Mouse (Mus musculus) ovary, postnatal 36 days (tissue): ENCODE measurements at regions not wholly inside any gene's neighbourhood (a gene's known extent, or its start where the extent isn't known, plus 50 kb on each side); places are given as distances from the start of the nearest gene placed in this dataset.

Experiments used
- DNase-seq: peaks from one replicate; pipeline ENCODE4 v3.0.0; 2022; ENCODE audit warnings: low spot score, mixed read lengths

DNA sequence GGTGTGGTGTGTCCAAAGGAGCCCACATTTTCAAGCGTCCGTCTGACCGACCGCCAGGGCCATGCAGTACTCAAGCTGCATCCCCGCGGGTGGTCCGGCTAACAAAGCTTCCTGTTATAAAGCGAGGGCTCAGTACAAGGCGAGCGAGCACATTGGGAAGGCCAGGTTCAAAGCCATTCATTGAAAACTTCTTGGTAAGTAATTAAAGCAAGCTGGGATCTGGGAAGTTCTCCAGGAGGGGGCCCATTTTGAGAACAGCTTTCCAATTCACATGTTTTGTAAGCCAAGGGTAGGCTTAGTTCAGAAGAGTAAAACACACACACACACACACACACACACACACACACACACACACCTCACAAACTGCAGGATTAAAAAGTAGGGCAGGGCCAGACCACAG lies 57.3 kb upstream of the Prep start:
- no peak for DNase-seq

DNA sequence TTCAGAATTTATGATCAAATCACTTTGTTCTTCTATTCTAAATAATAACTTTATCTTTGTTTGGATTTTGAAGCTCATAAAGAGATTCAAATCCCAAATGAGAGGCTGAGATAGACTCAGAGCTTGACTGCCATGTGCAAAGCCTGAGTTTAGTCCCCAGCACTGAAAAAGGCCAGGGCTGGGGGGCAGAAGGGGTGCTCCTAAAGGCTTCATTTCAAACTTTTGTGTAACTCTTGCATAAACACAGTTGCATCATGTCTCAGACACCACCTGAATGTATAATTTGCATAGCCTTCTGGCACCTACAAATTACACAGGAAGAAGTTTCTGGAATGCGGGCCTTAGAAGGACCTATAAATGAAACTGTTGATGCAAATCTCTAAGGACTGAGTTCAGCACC lies 57.8 kb upstream of the Prep start:
- DNase-seq, result no peak

DNA sequence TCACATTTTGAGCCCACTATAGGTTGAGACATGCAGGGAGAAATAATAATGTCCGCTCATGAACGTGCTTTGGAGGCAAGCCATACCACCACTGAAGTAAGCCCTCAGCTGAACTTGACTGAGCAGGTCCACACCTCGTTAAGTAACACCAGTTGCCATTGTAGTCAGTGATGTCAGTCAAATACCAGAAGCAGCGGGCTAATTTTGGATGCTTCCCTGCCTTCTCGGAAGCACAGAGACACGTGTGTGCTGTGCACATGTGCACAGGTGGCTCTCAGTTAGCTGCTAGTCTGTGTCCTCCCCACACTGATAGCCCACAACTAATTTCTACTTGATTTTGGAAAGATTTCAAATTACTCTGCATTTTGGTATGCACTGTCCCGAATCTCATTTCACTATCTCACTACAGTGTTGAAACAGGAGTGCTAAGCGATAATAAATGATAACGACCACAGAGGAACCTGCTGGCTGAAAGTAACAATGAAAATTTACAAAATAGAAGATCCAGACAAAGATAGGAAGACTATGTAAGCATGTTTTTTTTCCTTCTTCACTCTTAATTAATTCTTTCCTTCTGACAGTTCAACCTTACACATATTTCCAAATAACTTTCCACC lies 62.9 kb upstream of the Prep start:
- DNase-seq, result no peak

DNA sequence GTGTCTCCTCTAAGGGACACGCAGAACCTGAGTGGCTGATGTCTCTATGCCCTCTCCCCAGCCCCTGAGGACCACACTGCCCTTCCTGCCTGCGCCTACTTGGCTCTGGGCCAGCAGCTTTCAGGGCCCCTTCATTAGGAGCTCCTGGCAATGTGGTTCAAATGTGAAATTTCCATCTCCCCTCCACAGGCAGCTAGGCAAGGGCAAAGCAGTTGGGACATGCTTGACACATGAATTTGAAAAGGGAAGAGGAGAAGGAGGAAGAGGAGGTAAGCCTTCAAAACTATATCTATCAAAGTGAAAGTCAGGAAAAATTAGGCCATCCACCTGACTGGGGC lies 63.7 kb upstream of the Prep start:
- DNase-seq, result no peak

DNA sequence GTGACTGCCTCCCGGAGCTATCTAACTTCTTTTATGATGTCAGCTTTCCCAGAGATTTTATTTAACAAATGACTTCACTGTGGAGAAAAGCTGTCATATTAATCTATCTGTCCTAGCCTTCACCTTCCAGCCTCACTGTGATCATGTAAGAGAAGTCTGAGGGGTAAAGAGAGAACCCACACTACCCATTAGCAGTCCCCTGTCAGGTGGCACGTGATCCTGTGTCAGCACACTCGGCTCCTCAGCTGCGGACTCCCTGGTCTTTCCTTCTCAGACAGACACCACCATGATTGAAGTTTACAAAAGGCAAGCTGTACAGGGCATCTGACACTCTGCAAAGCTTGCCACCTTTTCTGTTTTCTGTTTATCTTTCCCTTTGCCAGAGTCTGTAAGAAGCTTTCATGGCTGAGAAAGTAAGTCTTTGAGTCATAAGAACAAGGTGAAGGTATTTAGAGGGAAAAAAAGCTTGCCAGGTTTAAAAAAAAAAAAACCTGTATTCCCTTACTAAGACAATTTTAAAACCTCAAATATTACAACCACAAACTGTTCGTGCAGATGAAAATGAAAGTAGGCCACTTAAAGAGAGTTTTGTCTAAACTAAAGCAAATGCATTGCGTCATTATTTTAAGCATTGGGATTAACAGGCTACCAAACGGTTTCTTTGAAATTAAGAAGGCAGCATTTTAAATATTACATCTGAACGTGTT lies 64.2 kb upstream of the Prep start:
- DNase-seq, result no peak

DNA sequence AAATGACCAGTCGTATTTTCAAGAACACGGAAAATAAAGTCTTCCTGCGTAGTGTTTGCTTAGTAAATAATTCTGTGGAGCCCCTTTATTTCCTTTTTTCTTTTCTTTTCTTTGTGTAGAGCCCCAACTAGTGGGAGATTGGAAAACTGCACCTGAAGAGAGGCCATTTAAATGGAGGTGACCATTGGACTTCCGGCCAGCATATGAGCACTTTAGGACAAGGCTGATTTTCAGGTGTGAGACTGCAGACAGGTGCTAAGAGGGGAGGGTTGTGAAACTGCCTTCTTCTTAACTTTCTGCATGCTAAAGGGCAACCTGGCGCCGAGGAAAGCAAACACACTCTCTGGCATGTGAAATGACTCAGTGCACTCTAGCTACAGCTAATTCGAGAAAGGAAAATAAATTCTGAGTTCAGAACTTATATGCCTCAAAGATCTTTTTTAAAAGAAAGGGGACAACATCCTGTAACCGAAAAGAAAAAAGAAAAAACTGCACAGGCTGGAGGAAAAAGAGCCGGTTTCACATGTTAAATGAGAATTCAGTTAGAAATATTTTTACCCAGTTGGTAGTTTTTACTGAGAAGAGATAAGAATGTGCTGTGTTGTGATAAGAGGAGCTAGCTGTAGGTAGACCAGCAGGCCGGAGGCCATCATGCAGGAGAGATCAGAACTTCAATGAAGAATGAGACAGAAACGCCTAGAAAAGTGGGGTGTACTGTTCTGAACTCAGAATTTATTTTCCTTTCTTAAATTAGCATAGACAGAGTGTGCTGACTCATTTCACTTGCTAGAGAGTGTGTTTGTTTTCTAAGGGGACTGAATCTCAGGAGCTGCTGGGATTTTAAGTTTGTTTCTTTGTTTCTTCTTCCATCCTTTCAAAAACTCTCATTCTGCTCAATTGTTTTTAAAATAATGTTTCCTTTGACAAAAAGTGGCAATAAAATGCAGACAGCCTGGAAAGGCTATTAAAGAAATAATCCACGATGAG lies 65.8 kb upstream of the Prep start:
- DNase-seq, result no peak

DNA sequence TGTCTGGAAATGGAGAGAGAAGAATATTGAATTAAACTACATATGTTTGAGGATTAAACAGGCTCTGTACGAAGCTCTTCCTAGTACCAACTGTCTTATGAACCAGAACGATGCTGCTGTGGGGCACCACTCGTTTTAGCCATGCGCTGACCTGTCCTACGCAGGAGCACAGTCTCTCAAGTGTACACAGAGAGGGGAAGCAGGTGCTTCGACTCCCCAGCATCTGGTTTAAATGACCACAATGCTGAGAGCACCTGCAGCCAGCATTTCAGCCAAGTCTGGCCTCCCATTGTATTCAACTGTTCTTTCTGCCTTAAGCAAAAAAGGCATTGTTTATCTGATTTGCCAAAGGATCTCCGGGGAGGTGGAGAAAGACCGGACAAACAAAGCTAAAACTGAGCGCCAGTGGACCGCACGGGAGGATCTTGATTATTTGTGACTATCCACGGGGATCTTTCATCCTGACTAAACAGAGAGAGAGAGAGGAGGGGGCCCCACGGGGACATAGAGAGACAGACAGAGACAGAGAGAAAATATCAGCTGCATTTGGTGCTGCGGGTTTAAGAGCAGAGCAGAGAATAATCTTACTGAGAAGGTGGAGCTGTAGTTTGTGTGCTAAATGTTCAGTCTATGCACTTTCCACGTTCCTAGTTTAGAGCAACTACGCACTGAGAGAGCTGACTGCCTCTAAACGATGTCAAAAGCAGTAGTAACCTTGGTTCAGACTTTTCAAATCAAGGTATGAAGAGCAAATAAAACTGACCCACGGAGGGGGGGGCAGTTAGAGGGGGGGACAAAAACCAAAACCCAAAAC lies 66.8 kb upstream of the Prep start:
- DNase-seq, result no peak

DNA sequence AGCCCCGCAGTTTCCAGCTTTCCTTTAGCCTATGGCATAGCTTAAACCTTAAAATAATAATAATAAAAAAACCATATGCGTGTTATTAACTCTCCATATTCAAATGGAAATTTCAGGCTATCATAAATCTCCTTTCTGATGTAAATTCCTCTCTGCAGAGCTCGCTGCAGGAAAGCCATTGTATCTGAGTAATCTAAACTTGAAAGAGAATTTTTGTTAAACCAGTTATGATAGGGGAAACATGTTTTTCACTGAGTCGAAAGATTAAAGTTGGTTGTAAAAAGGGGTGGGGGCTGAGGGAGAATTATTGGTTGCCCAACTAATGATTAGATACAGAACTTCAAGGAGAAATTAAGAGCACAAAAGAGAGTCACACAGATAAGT lies 69.1 kb upstream of the Prep start:
- DNase-seq, result no peak

DNA sequence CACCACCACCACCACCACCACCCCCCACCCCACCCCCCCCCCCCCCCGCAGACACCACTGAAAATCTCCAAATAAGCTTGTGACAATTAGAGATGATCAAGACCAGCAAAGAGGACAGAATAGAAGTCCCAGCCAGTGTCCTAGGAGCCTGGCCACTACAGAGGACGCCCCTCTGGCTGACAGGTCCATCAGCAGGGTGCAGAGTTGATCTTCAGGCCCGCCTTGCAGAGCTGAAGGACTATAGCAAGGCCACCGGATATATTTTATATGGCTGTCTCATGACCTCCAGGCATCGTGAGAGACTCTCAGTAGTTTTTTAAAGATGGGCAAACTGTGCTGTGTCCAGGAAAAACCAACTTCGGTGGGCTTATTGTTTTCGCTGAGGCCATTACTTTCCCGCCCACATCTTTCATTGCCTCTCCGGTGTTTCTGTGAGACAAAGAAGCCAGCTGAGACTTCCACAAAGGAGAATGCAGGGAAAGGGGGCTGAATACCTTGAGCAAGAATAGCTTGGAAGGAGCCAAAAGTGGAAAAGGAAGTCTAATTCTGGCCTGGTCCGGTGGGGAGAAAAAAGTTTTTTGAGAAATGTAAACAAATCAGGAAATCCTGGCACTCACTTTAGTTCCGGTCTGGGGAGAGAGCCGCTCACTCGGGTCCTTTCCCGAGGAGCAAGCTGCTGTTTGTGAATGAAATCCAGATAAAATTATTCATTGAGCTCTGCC lies 69.7 kb upstream of the Prep start:
- no peak for DNase-seq

DNA sequence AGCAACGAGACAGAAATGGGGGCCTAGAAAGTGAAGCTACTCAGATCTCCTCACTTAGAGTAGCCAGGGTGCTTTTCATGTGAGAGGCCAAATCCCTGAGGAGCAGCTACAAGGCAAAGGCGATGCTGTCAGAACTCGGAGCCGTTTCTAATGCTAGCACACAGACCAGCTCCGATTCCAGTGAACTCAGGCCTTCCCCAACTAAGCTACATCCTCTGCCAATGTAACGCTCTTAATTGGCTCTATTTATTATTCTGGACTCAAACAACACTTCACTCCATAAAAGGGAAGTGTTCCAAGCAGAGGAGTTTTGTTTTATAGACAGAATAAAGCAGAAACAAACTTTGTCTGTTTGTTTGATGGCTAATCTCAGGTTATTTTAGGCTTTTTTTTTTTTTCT lies 71.2 kb upstream of the Prep start:
- no peak for DNase-seq

DNA sequence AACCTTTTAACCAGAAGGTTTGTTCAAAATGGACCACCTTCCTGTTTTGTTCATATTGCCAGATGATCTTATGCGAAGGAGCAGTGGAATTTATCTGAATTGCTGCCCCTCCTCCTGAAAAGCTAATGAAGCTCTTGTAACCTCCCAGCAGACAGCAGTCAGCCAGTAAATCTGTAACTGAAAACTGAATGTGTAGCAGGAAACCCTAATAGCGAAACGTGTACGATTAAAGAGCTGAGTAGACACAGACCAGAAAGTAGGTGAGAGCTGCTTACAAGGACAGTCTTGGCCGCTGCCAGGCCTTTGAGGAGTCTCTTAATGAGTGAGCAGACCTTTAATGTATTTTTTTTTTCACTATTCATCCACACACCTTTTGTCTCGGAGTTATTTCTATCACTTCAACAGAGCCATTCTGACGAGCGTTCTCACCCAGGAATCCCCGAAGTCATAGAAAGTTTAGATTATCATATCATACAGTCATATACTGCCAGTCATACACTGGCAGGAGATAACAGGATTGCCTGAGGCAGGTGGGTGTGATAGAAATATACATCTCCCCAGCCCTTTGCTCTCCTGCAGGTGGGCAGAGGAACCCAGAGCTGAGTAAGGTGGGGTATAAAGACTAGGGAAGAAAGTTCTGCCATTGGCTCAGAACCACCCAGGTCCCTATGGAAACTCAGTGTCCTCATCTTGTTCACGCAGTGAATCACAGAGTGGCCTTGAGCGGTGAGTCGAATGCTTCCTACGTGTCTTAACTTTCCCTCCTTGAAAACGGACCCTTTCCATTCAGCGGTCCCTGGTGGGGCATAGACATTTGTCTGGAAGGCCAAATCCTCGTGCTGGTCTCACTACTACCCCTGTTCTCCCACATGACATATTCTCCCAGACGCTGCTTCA lies 72.4 kb upstream of the Prep start:
- DNase-seq, result no peak

DNA sequence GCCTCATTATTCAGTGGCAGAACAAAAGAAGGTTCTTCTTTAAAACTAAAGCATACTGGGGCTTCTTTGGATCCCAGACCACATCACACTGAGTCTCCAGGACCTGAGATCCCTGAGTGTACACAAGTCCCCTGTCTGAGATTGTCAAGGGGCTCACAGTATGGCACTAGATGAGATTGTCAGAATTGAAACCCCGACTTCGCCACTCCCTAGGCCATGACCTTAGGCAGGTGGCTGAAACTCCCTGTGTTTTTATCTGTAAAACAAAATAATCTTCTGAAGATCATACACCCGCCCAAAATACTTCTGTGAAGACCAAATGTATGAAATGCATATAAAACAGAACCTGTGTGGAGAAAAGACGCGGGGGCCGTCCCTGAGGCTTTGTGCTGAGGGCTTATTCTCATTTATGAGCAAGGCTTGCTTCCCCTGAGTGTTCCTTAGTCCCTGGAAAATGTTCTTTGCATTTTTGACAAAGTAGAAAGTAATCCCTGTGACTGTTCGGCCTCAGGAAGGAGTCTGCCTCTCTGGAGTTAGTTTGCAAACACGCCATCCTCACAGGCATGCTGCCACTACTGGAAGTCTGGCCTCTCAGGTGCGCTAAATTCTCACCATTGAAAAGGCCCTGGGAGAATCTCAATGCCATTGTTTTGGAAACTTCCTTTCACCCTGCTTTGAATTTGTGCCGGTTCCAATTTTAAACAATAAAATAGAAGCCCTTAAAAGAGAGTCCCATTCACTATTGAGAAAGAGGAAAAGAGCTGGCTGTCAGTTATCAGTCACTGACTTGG lies 73.3 kb upstream of the Prep start:
- no peak for DNase-seq

DNA sequence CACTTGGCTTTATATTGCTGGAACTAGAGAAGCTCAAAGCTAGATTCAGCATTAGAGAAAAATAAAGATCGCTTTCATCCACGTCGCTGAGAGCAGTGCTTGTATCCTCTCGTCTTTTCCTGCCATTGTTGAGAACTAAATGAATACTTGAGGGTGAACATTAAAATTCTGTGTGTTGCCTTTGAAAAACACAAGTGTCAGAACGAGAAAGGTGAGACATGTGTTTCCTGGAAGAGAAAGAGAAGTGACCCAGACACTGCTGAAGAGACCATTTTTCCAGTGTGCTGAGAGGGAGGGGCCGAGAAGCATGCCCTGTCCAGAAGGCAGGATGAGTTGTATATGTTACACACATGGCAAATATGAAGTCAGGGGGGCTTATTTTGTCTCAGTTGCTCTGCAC lies 77.5 kb upstream of the Prep start:
- DNase-seq, result no peak

DNA sequence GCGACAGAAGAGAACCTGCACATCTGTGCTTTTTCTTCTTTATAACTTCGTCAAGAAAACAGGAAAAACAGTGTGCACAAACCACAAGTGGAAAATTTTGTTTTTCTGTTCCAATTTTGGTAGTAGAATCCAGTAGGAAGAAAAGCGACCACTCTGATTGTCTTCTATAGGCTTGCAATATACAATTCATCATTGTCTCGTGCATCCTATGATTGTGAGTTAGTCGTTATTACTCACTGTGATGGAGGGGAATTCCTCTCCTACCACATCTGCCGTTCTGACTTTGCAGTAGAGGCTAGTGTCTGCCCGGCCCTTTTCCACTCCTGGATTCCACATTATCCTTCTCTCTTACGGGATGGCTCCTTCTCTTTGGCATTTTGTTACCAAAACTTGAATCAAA lies 78.2 kb upstream of the Prep start:
- no peak for DNase-seq

DNA sequence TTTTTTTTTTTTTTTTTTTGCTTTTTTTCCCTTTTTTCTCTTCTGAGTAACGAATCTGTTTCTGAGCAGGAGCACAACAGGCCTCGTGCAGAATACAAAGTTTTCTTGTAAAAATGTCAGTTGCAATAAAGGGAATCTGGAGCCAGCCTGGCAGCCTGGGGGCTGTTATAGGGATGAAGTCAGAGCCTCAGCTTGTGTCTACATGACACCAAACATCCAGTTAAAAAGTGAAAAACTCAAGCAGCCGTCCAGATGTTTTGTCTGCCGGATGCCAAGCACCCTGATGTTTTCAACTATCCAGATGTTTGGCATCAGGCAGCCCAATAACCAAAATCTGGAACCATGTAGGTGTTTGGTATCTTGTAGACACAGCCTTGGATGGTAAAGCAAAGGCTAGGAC lies 79.4 kb upstream of the Prep start:
- DNase-seq, result no peak

DNA sequence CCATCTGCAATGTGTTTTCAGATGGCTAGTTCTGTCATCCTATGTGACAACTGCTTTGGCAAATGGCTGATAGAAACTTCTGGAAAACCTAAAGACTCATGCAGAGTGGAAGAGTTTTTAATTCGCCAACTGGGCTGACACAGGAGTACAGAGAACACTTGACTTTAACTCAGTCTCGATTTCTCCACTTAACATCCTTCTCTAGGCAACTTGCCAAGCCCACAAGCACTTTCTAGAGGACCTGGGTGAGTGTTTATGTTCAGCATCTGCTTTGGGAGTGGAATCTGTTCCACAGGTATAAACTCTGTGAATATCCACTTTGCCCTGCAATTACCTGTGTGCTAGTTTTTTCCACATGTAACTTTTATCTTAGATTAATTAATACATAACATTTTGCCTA lies 85.1 kb upstream of the Prep start:
- DNase-seq, result no peak

DNA sequence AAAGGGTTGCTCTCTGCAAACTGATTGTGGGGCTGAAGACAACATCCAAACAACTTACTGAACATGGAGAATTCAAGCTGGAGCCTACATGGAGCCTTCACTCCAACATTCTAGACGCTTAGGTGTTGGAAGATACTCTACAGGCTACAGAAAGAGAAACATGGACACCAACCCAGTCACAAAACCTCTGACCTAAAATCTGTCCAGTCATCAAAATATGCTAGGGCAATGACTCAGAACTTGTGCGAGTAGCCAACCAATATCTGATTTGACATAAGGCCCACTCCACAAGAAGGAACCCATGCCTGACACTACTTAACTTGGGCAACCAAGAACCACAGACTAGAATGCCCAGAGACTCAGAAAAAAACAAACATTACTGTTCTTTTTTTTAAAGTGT lies 90.2 kb upstream of the Prep start:
- DNase-seq, result no peak

DNA sequence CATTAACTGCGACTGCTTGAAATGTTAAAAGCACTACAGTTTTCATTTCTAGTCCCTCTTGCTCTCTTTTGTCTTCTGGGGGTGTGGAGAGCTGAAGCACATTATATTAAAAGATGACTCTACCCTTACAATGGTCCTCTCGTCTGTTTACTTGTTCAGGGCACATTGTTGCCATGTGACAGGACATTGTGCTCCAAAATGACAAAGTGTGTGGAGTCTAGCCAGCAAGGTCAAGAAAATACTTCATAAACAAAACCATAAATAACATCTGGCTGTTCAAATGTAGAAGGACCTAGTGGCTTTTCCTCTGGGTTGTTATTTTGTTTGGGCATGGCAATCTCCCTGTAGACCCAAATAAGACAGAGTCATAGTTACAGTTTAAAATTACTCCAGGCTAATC lies 95.1 kb upstream of the Prep start:
- no peak for DNase-seq

DNA sequence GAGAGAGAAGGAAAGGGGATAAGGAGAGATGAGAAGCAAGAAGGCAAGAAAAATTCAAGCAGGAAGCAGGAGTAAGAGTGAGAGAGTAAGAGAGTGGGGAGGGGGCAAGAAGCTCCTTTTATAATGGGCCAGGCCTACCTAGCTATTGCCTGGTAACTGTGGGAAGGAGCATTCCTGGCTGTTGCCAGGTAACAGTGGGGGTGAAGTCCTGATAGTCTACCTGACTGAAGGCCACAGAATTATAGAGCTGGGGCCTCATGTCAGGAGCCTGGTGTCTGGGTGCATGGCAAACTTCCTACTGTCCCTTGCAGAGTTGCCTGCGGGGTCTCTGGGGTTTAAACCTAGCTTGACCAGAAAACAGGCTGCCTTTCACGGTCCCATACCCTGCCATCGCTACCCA lies 107.0 kb upstream of the Prep start:
- DNase-seq, result no peak

DNA sequence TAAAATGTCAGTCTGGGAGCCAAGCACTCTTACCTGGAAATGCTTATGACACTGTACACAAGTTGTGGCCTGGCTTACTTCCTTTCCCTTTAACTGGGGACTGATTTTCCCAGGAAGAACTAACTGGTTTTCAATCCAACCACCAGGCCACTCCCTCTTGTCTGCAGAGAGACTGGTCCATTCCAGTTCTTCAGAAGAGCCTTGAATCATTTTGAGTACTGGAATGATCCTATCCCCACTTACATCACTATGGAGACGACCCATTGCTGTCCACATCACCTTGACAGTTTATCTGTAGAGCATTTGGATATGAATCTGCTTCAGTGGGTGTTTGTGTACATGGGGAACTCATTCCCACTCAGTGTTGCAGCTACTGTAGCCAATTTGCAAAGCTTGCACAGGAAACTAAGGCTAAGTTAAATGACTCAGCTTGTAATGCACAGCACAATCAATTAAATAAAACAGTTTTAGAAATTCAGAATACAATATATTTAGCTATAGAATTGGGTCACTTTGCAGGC lies 121.7 kb upstream of the Prep start:
- no peak for DNase-seq
